Mouse (Mus musculus) midbrain, embryonic 14.5 days (tissue): ENCODE results near the gene Ptprh. TPM values are rescaled to one million over a fixed set of nuclear protein-coding genes. Genes with fewer than 3 reads are reported as not detected.

ENCODE experiments used
- microRNA-seq: library from miRNA; unstranded; fragments of <30 nt; microRNA quantifications from one replicate; pipeline ENCODE4, GENCODE M21; 2016
- polyA plus RNA-seq: library from polyadenylated mRNA; unstranded; fragments of >200 nt; fragmentation: Nextera tagmentation; extraction: Ambion mirVana; gene quantifications from 2 replicates; pipeline ENCODE4 v1.2.1, GENCODE M21; 2014

Gene Ptprh
- polyA plus RNA-seq, 1 experiment from 2014 or later: 0.09 TPM

Small RNAs within 50 kb of the gene (microRNA-seq; reads per million reads assigned to microRNA genes)
- not detected for gene Gm23577

Other genes starting within 250 kb of the Ptprh start
- 0.14 TPM in 1 of 2 replicates, not detected in the other for gene Gp6, start 206.3 kb downstream of the Ptprh start, polyA plus RNA-seq
- gene Rdh13, start 158.4 kb downstream of the Ptprh start, polyA plus RNA-seq: 35.5 and 43.1 TPM in 2 replicates
- gene Eps8l1, start 143.4 kb downstream of the Ptprh start, polyA plus RNA-seq: 6.9 and 9.1 TPM in 2 replicates
- gene Ppp1r12c, start 102.4 kb downstream of the Ptprh start, polyA plus RNA-seq: 46.2 and 50.7 TPM in 2 replicates
- 2.6 and 2.7 TPM in 2 replicates for gene Tnnt1, start 87.7 kb downstream of the Ptprh start, polyA plus RNA-seq
- gene Tnni3, start 79.8 kb downstream of the Ptprh start, polyA plus RNA-seq: 1.5 and 2.0 TPM in 2 replicates
- gene Dnaaf3, start 71.6 kb downstream of the Ptprh start, polyA plus RNA-seq: 0.58 and 1.4 TPM in 2 replicates
- 106 and 143 TPM in 2 replicates for gene Syt5, start 56.5 kb downstream of the Ptprh start, polyA plus RNA-seq
- 3.2 and 3.7 TPM in 2 replicates for gene Tmem86b, start 27.4 kb upstream of the Ptprh start, polyA plus RNA-seq
- 8.7 and 11.2 TPM in 2 replicates for gene Ppp6r1, start 55.0 kb upstream of the Ptprh start, polyA plus RNA-seq
- 136 and 169 TPM in 2 replicates for gene Hspbp1, start 81.0 kb upstream of the Ptprh start, polyA plus RNA-seq
- 10.0 and 10.8 TPM in 2 replicates for gene Brsk1, start 86.6 kb upstream of the Ptprh start, polyA plus RNA-seq
- gene Tmem150b, start 121.2 kb upstream of the Ptprh start, polyA plus RNA-seq: 0.12 and 0.42 TPM in 2 replicates
- gene Kmt5c, start 136.1 kb upstream of the Ptprh start, polyA plus RNA-seq: 56.2 and 67.0 TPM in 2 replicates
- 10.2 and 13.0 TPM in 2 replicates for gene Cox6b2, start 149.1 kb upstream of the Ptprh start, polyA plus RNA-seq
- not detected in 2 replicates for gene Fam71e2, start 167.3 kb upstream of the Ptprh start, polyA plus RNA-seq
- gene Il11, start 178.8 kb upstream of the Ptprh start, polyA plus RNA-seq: 0.17 and 0.43 TPM in 2 replicates
- gene Tmem190, start 178.9 kb upstream of the Ptprh start, polyA plus RNA-seq: not detected in 2 replicates
- 2.7 and 3.5 TPM in 2 replicates for gene Tmem238, start 185.6 kb upstream of the Ptprh start, polyA plus RNA-seq
- gene Rpl28, start 188.8 kb upstream of the Ptprh start, polyA plus RNA-seq: 149 and 188 TPM in 2 replicates
- gene Ube2s, start 208.5 kb upstream of the Ptprh start, polyA plus RNA-seq: 290 and 338 TPM in 2 replicates
- gene Shisa7, start 240.7 kb upstream of the Ptprh start, polyA plus RNA-seq: 14.0 and 19.4 TPM in 2 replicates